Mouse (Mus musculus) lung, embryonic 16.5 days (tissue): ENCODE measurements around the gene Cdsn. TPM values are rescaled to one million over a fixed set of nuclear protein-coding genes. Genes with fewer than 3 reads are reported as not detected.

Experiments used
- ATAC-seq: fragments of 200-750 bp; cut with Nextera tagmentation; 2 replicates; pipeline ENCODE4 v1.8.0; 2017; ENCODE audit warnings: low read depth, mild to moderate bottlenecking, moderate library complexity
- H3K27ac ChIP-seq: fragments of 300-500 bp; sonication (generic); 2 replicates; pipeline ENCODE4 v1.5.1; 2014; ENCODE audit warnings: mild to moderate bottlenecking, control low read depth, low read length
- H3K27me3 ChIP-seq: fragments of 300-500 bp; sonication (generic); 2 replicates; pipeline ENCODE4 v1.6.1; 2014; ENCODE audit warnings: low read depth, low read length, mixed read lengths; ENCODE audit not compliant: control insufficient read depth, insufficient read depth
- H3K36me3 ChIP-seq: fragments of 300-500 bp; sonication (generic); 2 replicates; pipeline ENCODE4 v1.6.1; 2014; ENCODE audit warnings: low read length; ENCODE audit not compliant: control insufficient read depth, insufficient read depth
- H3K4me1 ChIP-seq: fragments of 300-500 bp; sonication (generic); replicated peaks from 2 replicates; pipeline ENCODE4 v1.6.1; 2014; ENCODE audit warnings: low read length, mixed read lengths; ENCODE audit not compliant: control insufficient read depth, insufficient read depth
- H3K4me2 ChIP-seq: fragments of 300-500 bp; sonication (generic); 2 replicates; pipeline ENCODE4 v1.6.1; 2014; ENCODE audit warnings: low read depth, low read length, control low read depth
- H3K4me3 ChIP-seq: fragments of 300-500 bp; sonication (generic); 2 replicates; pipeline ENCODE4 v1.5.1; 2014; ENCODE audit warnings: mild to moderate bottlenecking, low read length, control low read depth
- H3K9ac ChIP-seq: fragments of 300-500 bp; sonication (generic); 2 replicates; pipeline ENCODE4 v1.6.1; 2014; ENCODE audit warnings: low read length, control low read depth
- H3K9me3 ChIP-seq: fragments of 300-500 bp; sonication (generic); 2 replicates; pipeline ENCODE4 v1.6.1; 2016; ENCODE audit warnings: low read length; ENCODE audit not compliant: control insufficient read depth
- WGBS: fragments of 180-500 bp; shearing (Covaris S2); extraction: QIAGEN DNeasy Blood & Tissue Kit; methylation state at CpG from one replicate; pipeline ENCODE4 v1.1.7; 2014; 5-methylcytosine and 5-hydroxymethylcytosine counted together
- polyA plus RNA-seq: library from polyadenylated mRNA; unstranded; fragments of >200 nt; fragmentation: Nextera tagmentation; extraction: Ambion mirVana; gene quantifications from 2 replicates; pipeline ENCODE4 v1.2.1, GENCODE M21; 2015

Gene Cdsn
- polyA plus RNA-seq, 1 experiment from 2014 or later: 0.05 TPM

DNA sequence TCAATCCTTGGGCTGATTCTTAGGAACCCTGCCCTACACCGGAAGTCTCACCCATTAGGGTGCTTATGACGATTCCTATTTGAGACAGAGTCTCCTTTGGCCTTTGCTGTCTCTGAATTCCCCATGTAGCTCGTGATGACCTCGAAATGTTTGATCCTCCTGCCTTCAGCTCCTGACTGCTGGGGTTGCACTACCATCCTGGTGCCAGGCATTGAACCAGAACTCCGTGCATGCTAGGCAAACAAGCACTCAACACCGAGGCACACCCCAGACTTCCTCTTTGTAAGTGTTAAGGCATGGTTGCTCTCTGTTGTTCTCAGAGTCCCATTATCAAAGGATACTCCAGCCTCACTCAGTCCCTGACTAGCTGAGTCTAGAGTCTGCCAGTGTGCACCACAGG, 7.9 kb upstream of the Cdsn start:
- Histone ChIP-seq H3K4me3 (no peak overlapping the region), H3K9me3 (no peaks in the 10 kb centered on the region), H3K27ac (no peak overlapping the region), H3K36me3 (no peaks in the 10 kb centered on the region), H3K27me3 (no peaks in the 10 kb centered on the region), H3K4me2 (no peak overlapping the region), H3K4me1 (peaks cover 5% of the 10 kb centered on the region; the same call in 1 of the 2 replicates), H3K9ac (no peak overlapping the region)
- no peak for ATAC-seq
- 64% methylated on average over 6 of the region's 6 CpGs for WGBS

DNA sequence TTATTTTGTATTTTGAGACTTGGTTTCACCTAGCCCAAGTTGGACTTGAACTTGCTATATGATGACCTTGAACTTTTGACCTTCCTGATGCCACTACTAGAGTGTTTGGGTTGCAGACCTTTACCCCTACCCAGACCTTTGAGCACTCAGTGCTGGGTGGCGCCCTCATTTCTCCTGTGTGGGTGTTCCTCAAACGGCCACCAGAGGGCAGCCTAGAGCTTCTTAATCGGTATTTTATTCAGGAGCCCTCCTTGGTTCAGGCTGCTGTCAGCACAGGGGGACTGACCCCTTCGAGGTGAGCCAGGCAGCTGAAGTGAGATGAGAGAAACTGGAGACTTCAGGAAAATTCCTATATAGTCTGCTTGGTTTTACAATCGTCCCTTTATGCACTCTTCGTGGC, 7.2 kb upstream of the Cdsn start:
- Histone ChIP-seq H3K9ac (no peak overlapping the region), H3K9me3 (no peaks in the 10 kb centered on the region), H3K27me3 (no peaks in the 10 kb centered on the region), H3K4me3 (no peak overlapping the region), H3K4me2 (no peak overlapping the region), H3K36me3 (no peaks in the 10 kb centered on the region), H3K4me1 (peaks cover 9% of the 10 kb centered on the region), H3K27ac (no peak overlapping the region)
- 0 out of 2 replicates have a peak, but pooled peaks have one; percentile 11 for ATAC-seq
- WGBS: 33% methylated on average over 6 of the region's 6 CpGs

GRCm38 (mm10) chr17:35547465-35547864, 4.5 kb upstream of the Cdsn start:
- Histone ChIP-seq H3K9me3 (no peaks in the 10 kb centered on the region), H3K9ac (no peak overlapping the region), H3K4me3 (no peak overlapping the region), H3K36me3 (no peaks in the 10 kb centered on the region), H3K27ac (no peak overlapping the region), H3K27me3 (no peaks in the 10 kb centered on the region), H3K4me2 (no peak overlapping the region), H3K4me1 (peaks cover 14% of the 10 kb centered on the region)
- WGBS: 71% methylated on average over 2 of the region's 2 CpGs
- no peak for ATAC-seq

DNA sequence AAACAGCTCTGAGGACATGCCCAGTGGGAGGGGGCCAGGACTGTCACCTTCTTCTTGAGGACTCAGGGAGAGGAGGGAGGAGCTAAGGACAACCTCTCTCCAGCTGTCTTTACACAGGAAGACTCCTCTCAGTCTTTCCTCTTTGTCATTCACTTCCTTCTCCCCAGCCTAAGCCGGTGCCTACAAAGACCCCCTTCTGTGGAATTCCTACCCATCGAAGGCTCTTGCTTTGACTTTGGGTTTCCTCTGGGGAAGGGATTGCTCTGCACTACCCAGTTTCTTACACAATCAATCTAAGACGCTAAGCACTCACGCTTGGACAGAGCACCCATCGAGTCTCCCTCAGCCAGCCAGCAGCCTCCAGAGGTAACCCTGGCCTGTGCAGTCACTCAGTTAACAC, 3.3 kb upstream of the Cdsn start:
- no peak overlapping the region for H3K4me3 ChIP-seq
- 26% methylated on average over 5 of the region's 5 CpGs for WGBS
- no peak overlapping the region for H3K4me2 ChIP-seq
- ATAC-seq: no peak
- H3K27ac ChIP-seq: peak overlapping the region; percentile 45
- no peak overlapping the region for H3K9ac ChIP-seq
- H3K9me3 ChIP-seq: no peaks in the 10 kb centered on the region
- peaks cover 14% of the 10 kb centered on the region for H3K4me1 ChIP-seq
- H3K36me3 ChIP-seq: no peaks in the 10 kb centered on the region
- no peaks in the 10 kb centered on the region for H3K27me3 ChIP-seq

GRCm38 (mm10) chr17:35549437-35550142, 2.3 kb upstream of the Cdsn start:
- 25% methylated on average over 15 of the region's 15 CpGs for WGBS
- peak; percentile 81 for ATAC-seq
- Histone ChIP-seq H3K36me3 (no peaks in the 10 kb centered on the region), H3K9me3 (no peaks in the 10 kb centered on the region), H3K9ac (peak overlapping the region; percentile 33; the same call in 1 of the 2 replicates), H3K4me2 (peak overlapping the region; percentile 28), H3K27ac (peak overlapping the region; percentile 82), H3K27me3 (no peaks in the 10 kb centered on the region), H3K4me3 (no peak overlapping the region), H3K4me1 (peaks cover 14% of the 10 kb centered on the region)

GRCm38 (mm10) chr17:35550143-35550494, 1.8 kb upstream of the Cdsn start:
- 93% methylated on average over 4 of the region's 4 CpGs for WGBS
- H3K27ac ChIP-seq: peak overlapping the region; percentile 82
- H3K36me3 ChIP-seq: no peaks in the 10 kb centered on the region
- H3K27me3 ChIP-seq: no peaks in the 10 kb centered on the region
- no peak overlapping the region; the same call in 1 of the 2 replicates for H3K4me2 ChIP-seq
- no peaks in the 10 kb centered on the region; the same call in 1 of the 2 replicates for H3K9me3 ChIP-seq
- H3K9ac ChIP-seq: 0 out of 2 replicates have a peak overlapping the region, but pooled peaks have one; percentile 33
- H3K4me3 ChIP-seq: no peak overlapping the region
- ATAC-seq: no peak
- H3K4me1 ChIP-seq: peaks cover 14% of the 10 kb centered on the region

GRCm38 (mm10) chr17:35550871-35551270, 1.1 kb upstream of the Cdsn start:
- H3K9me3 ChIP-seq: no peaks in the 10 kb centered on the region; the same call in 1 of the 2 replicates
- H3K4me1 ChIP-seq: peaks cover 14% of the 10 kb centered on the region
- no peak for ATAC-seq
- H3K4me2 ChIP-seq: no peak overlapping the region
- no peak overlapping the region for H3K27ac ChIP-seq
- H3K36me3 ChIP-seq: no peaks in the 10 kb centered on the region
- no peaks in the 10 kb centered on the region for H3K27me3 ChIP-seq
- H3K4me3 ChIP-seq: no peak overlapping the region
- no peak overlapping the region for H3K9ac ChIP-seq
- 60% methylated on average over 8 of the region's 8 CpGs for WGBS

DNA sequence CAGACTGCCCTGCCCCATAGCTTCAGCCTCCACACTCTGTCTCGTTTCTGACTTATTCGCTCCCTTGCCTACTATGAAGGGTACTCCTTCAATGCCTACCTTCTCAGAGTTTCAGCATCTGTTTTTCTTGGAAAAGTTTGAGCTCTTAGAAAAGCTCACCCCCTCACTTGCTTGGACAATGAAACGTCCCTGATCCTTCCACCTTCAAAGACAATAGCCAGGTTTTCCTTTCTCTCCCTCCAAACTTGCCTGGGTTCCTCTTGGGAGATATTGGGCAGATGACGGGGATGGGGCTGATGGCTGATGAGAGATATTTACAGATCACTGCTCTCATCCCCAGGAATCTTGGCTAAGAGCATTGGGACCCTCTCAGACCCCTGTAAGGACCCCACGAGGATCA, 2.4 kb downstream of the Cdsn start:
- no peaks in the 10 kb centered on the region for H3K27me3 ChIP-seq
- H3K4me2 ChIP-seq: no peak overlapping the region
- no peaks in the 10 kb centered on the region; the same call in 1 of the 2 replicates for H3K9me3 ChIP-seq
- no peak overlapping the region for H3K27ac ChIP-seq
- no peak for ATAC-seq
- H3K36me3 ChIP-seq: no peaks in the 10 kb centered on the region
- no peak overlapping the region for H3K9ac ChIP-seq
- WGBS: 78% methylated on average over 5 of the region's 5 CpGs
- H3K4me1 ChIP-seq: peaks cover 8% of the 10 kb centered on the region
- no peak overlapping the region for H3K4me3 ChIP-seq

DNA sequence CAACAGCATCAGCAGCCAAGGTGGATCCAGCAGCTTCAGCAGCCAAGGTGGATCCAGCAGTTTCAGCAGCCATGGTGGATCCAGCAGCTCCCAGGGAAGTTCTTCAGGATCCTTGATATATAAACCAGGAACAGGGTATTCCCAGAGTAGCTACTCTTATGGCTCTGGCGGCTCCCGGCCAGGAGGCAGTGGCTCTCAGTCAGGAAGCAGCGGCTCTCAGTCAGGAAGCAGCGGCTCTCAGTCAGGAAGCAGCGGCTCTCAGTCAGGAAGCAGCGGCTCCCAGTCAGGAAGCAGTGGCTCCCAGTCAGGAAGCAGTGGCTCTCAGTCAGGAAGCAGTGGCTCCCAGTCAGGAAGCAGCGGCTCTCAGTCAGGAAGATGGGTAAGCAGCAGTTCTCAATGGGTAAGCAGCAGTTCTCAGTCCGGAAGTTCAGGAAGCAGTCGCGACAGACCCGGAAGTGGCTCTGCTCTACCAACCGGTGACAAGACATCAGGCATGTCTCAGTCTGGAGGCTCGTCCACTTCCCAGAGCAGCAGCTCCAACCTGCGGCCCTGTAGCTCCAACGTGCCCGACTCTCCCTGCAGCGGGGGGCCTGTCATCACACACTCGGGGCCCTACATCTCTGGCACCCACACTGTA, 3.0 kb downstream of the Cdsn start:
- H3K4me2 ChIP-seq: no peak overlapping the region
- 90% methylated on average over 18 of the region's 18 CpGs for WGBS
- no peaks in the 10 kb centered on the region; the same call in 1 of the 2 replicates for H3K9me3 ChIP-seq
- H3K4me1 ChIP-seq: peaks cover 3% of the 10 kb centered on the region
- no peak overlapping the region for H3K27ac ChIP-seq
- H3K27me3 ChIP-seq: no peaks in the 10 kb centered on the region
- H3K36me3 ChIP-seq: no peaks in the 10 kb centered on the region
- ATAC-seq: no peak
- no peak overlapping the region for H3K9ac ChIP-seq
- no peak overlapping the region for H3K4me3 ChIP-seq
